Mouse (Mus musculus): ENCODE data around the gene Chst11. TPM values are rescaled to one million over a fixed set of nuclear protein-coding genes. Genes with fewer than 3 reads are reported as not detected.

Chst11 gene
- total and polyA plus RNA-seq, 2 experiments = 0.09 to 0.16 TPM

DNA sequence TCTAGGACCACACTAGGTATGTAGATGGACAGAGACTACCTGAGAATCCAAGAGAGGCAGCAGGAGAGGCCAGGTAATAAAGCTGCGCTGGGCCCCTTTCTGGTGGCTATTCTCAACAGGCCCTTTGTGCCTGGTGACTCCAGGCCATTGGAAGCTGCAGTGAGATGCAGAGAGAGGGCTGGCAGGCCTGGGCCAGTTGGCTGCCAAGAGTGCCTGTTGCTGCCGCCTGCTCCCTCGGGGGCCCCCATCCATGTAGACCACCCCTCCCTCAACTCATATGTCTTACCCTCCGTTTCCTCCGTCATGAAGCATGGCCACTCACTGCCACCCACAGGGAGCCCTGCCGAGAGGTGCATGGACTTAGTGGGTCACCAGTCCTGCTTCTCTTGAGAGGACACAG lies 182.2 kb downstream of the Chst11 start:
- Histone ChIP-seq H3K27ac (replicated peaks; ENCODE audit: insufficient read depth, low read depth, low read length) (no peak overlapping the region), H3K9ac (ENCODE audit: low read depth, low read length) (no peak overlapping the region), H3K36me3 (ENCODE audit: control insufficient read depth, insufficient read depth, low read length) (no peaks in the 10 kb centered on the region), H3K27me3 (ENCODE audit: control insufficient read depth, insufficient read depth, low read length) (no peaks in the 10 kb centered on the region), H3K4me3 (ENCODE audit: insufficient read depth, low read depth, low read length) (no peak overlapping the region), H3K79me2 (ENCODE audit: control insufficient read depth, insufficient read depth, low read length) (no peaks in the 10 kb centered on the region), H3K4me1 (ENCODE audit: control insufficient read depth, insufficient read depth, low read length) (no peaks in the 10 kb centered on the region)
- TF ChIP-seq POLR2A (IDR thresholded peaks at IDR 0.05; ENCODE audit: extremely low read depth, insufficient read depth, low read length) (no peak), CTCF (IDR thresholded peaks at IDR 0.05; ENCODE audit: low read depth, low read length) (no peak)
- WGBS = 92% methylated on average over 6 of the region's 6 CpGs
- no peak for DNase-seq (ENCODE audit: extremely low read depth, low read depth, low spot score)

DNA sequence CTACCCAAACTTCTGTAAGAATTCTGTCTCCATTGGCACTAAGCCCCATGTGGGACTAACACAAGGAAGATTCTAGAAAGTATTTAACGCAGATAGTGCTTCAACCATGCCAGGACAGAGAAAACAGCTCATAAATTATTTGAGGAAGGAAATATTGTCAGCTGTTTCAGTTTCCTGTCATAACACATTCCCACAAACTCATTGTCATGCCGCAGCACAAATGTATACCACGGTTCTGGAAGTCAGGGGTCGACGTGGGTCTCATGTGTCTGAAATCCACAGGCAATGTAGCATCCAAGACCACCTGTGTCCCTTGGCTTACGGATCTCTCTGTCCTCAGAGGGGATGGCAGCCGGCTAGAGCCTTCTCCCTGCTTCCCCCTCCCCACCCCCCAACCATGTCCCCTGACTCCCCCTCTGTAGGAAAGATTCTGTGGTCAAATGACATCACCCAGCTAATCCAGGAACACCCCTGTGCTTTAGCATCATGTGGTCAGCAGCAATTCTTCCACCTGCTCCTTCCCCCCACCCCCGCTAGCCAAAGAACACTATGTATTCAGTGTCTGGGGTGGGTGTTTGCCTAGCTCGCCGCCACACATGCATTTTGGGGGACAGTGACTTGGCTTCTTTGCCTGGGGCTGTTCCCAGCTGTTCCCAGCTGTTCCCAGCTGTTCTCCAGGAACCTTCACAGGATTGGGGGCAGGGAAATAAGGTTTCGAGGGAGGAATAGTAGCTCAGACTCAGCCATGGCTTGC lies 183.2 kb downstream of the Chst11 start:
- WGBS = 63% methylated on average over 11 of the region's 11 CpGs
- no peaks in the 10 kb centered on the region for H3K27me3 ChIP-seq (ENCODE audit: control insufficient read depth, insufficient read depth, low read length)

DNA sequence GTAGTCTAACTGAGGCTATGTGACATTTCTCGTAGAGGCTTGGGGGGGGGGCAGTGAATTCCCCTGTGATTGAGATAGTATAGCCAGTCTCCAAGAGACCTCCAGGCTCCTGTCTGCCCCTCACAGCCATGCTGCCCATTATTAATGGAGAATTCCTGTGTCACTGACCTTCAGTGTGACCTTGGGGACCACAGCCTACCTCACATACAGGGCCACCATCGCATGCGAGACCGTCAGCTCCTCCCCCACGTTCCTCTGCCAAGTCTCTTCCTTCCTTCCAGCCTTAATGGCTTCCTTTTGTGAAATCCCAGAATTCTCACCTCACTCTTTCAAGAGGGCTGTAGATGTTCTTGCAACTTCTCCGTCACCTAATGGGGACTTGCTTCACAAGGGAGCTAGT lies 184.3 kb downstream of the Chst11 start:
- H3K9ac ChIP-seq (ENCODE audit: low read depth, low read length) = no peak overlapping the region
- no peaks in the 10 kb centered on the region for H3K79me2 ChIP-seq (ENCODE audit: control insufficient read depth, insufficient read depth, low read length)
- H3K4me1 ChIP-seq (ENCODE audit: control insufficient read depth, insufficient read depth, low read length) = no peaks in the 10 kb centered on the region
- no peak for TF ChIP-seq POLR2A (IDR thresholded peaks at IDR 0.05; ENCODE audit: extremely low read depth, insufficient read depth, low read length)
- no peak for TF ChIP-seq CTCF (IDR thresholded peaks at IDR 0.05; ENCODE audit: low read depth, low read length)
- H3K27me3 ChIP-seq (ENCODE audit: control insufficient read depth, insufficient read depth, low read length) = no peaks in the 10 kb centered on the region
- H3K4me3 ChIP-seq (ENCODE audit: insufficient read depth, low read depth, low read length) = no peak overlapping the region
- WGBS = 75% methylated on average over 6 of the region's 6 CpGs
- no peak for DNase-seq (ENCODE audit: extremely low read depth, low read depth, low spot score)
- H3K36me3 ChIP-seq (ENCODE audit: control insufficient read depth, insufficient read depth, low read length) = no peaks in the 10 kb centered on the region
- H3K27ac ChIP-seq (replicated peaks; ENCODE audit: insufficient read depth, low read depth, low read length) = no peak overlapping the region

More for the DNA sequence above, 183.2 kb downstream of the Chst11 start:
- Histone ChIP-seq H3K9ac (ENCODE audit: low read depth, low read length) (no peak overlapping the region), H3K79me2 (ENCODE audit: control insufficient read depth, insufficient read depth, low read length) (no peaks in the 10 kb centered on the region), H3K4me1 (ENCODE audit: control insufficient read depth, insufficient read depth, low read length) (no peaks in the 10 kb centered on the region), H3K4me3 (ENCODE audit: insufficient read depth, low read depth, low read length) (no peak overlapping the region), H3K27ac (replicated peaks; ENCODE audit: insufficient read depth, low read depth, low read length) (no peak overlapping the region), H3K36me3 (ENCODE audit: control insufficient read depth, insufficient read depth, low read length) (no peaks in the 10 kb centered on the region)
- DNase-seq (ENCODE audit: extremely low read depth, low read depth, low spot score) = no peak
- TF ChIP-seq POLR2A (IDR thresholded peaks at IDR 0.05; ENCODE audit: extremely low read depth, insufficient read depth, low read length) = no peak
- TF ChIP-seq CTCF (IDR thresholded peaks at IDR 0.05; ENCODE audit: low read depth, low read length) = no peak

DNA sequence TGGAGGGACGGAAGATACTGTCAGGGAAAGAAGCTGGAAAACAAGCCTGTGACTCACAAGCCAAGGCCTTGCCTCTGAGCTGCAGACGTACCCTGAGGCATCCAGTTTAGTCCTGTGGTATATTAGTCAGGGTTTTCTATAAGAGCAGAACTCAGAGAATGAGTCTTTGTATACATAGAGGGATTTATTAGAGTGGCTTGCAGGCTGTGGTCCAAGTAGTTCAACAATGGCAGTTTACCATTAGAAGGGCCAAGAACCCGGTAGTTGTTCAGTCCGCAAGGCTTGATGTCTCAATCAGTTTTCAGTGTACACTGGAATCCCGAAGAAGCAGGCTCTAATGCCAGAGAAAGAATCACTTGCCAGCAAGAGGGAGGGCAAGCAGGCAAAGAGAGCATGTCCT lies 192.9 kb downstream of the Chst11 start:
- Histone ChIP-seq H3K4me3 (ENCODE audit: insufficient read depth, low read depth, low read length) (no peak overlapping the region), H3K4me1 (ENCODE audit: control insufficient read depth, insufficient read depth, low read length) (no peaks in the 10 kb centered on the region), H3K79me2 (ENCODE audit: control insufficient read depth, insufficient read depth, low read length) (no peaks in the 10 kb centered on the region), H3K36me3 (ENCODE audit: control insufficient read depth, insufficient read depth, low read length) (no peaks in the 10 kb centered on the region), H3K27me3 (ENCODE audit: control insufficient read depth, insufficient read depth, low read length) (no peaks in the 10 kb centered on the region), H3K27ac (replicated peaks; ENCODE audit: insufficient read depth, low read depth, low read length) (no peak overlapping the region), H3K9ac (ENCODE audit: low read depth, low read length) (no peak overlapping the region)
- DNase-seq (ENCODE audit: extremely low read depth, low read depth, low spot score) = no peak
- WGBS = 86% methylated on average over 5 of the region's 5 CpGs
- no peak for TF ChIP-seq CTCF (IDR thresholded peaks at IDR 0.05; ENCODE audit: low read depth, low read length)
- no peak for TF ChIP-seq POLR2A (IDR thresholded peaks at IDR 0.05; ENCODE audit: extremely low read depth, insufficient read depth, low read length)

DNA sequence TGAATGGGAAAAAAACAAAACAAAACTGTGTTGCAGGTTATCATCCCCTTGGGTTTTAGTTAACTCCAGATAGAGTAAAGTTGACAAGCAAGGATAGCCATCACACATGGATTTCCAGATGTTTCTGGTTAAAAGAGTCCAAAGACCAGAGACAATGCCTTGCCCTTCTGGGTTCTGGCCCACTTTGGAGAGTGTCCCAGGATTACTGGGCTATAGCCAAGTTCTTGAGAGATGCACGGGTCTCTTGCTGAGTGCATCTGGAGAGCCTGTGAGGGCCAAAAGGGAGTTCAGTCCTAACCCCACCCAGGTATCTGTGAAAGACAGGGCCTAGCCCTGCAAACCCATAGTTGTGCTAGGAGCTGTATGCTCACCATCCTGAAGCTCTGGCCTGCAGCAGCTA lies 193.4 kb downstream of the Chst11 start:
- no peaks in the 10 kb centered on the region for H3K79me2 ChIP-seq (ENCODE audit: control insufficient read depth, insufficient read depth, low read length)
- H3K27ac ChIP-seq (replicated peaks; ENCODE audit: insufficient read depth, low read depth, low read length) = no peak overlapping the region
- H3K36me3 ChIP-seq (ENCODE audit: control insufficient read depth, insufficient read depth, low read length) = no peaks in the 10 kb centered on the region
- no peak overlapping the region for H3K4me3 ChIP-seq (ENCODE audit: insufficient read depth, low read depth, low read length)
- H3K4me1 ChIP-seq (ENCODE audit: control insufficient read depth, insufficient read depth, low read length) = no peaks in the 10 kb centered on the region
- TF ChIP-seq CTCF (IDR thresholded peaks at IDR 0.05; ENCODE audit: low read depth, low read length) (no peak), POLR2A (IDR thresholded peaks at IDR 0.05; ENCODE audit: extremely low read depth, insufficient read depth, low read length) (no peak)
- H3K9ac ChIP-seq (ENCODE audit: low read depth, low read length) = no peak overlapping the region
- H3K27me3 ChIP-seq (ENCODE audit: control insufficient read depth, insufficient read depth, low read length) = no peaks in the 10 kb centered on the region
- DNase-seq (ENCODE audit: extremely low read depth, low read depth, low spot score) = no peak
- WGBS = 78% methylated on average over 1 of the region's 1 CpGs

DNA sequence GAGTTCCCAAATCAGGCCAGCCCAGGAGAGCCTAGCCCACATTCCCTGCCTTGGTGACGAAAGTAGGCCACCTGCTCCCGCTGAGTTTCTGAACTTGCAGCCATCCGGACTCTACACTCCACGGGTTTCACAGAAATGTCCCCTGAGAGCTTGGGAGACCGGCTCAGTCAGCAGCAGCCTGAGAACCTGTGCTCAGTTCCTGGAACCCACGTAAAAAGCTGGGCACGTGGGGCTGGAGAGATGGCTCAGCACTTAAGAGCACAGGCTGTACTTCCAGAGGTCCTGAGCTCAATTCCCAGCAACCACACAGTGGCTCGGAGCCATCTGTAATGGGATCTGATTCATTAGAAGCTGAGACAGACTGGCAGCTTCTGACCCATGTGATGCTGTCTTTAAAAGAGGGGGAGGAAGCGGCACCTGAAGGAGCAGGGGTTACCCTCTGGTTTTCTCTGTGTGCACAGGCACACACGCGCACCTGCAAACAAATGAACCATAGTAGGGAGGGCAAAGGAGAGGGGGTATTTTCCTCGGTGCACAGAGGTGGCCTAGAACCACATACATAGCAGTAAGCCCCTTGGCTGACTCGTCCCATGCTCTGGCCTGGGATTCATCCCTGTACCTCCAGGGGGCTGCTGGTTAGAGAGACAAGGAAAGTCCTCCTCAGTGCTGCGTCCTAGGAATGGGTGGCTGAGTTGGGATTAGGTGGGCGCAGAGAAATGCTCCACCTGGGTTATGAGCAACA lies 196.7 kb downstream of the Chst11 start:
- H3K27ac ChIP-seq (replicated peaks; ENCODE audit: insufficient read depth, low read depth, low read length) = no peak overlapping the region
- no peak for DNase-seq (ENCODE audit: extremely low read depth, low read depth, low spot score)
- no peaks in the 10 kb centered on the region for H3K36me3 ChIP-seq (ENCODE audit: control insufficient read depth, insufficient read depth, low read length)
- no peaks in the 10 kb centered on the region for H3K4me1 ChIP-seq (ENCODE audit: control insufficient read depth, insufficient read depth, low read length)
- TF ChIP-seq POLR2A (IDR thresholded peaks at IDR 0.05; ENCODE audit: extremely low read depth, insufficient read depth, low read length) (no peak), CTCF (IDR thresholded peaks at IDR 0.05; ENCODE audit: low read depth, low read length) (no peak)
- H3K27me3 ChIP-seq (ENCODE audit: control insufficient read depth, insufficient read depth, low read length) = no peaks in the 10 kb centered on the region
- 72% methylated on average over 15 of the region's 15 CpGs for WGBS
- H3K79me2 ChIP-seq (ENCODE audit: control insufficient read depth, insufficient read depth, low read length) = no peaks in the 10 kb centered on the region
- no peak overlapping the region for H3K9ac ChIP-seq (ENCODE audit: low read depth, low read length)
- no peak overlapping the region for H3K4me3 ChIP-seq (ENCODE audit: insufficient read depth, low read depth, low read length)

Data from liver, adult 2 months (tissue).